Mouse (Mus musculus) A20 (cell line): ENCODE measurements at regions not wholly inside any gene's neighbourhood (a gene's known extent, or its start where the extent isn't known, plus 50 kb on each side); places are given as distances from the start of the nearest gene placed in this dataset.

Experiments used
- DNase-seq: peaks from one replicate; pipeline ENCODE4 v3.0.0-alpha.2; 2011; ENCODE audit warnings: low read depth, low spot score

DNA sequence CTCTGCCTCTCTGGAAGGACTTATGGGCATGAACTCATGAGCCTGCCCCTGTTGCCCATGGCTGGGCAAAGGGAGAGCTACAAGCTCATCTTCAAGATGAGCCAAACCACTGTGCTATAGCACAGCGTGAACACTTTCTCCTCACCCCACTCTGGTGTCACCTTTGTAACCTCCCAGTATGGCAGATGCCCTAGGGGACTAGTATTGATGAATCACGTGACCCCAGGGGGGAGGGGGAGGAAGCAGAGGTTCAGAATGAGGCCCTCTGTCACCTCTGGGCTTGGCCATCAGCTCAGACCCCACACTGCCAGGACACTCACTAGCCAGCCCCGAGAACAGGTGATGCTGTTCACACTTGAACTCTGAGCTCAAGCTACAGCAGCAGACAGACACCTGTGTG lies 421.9 kb downstream of the Ptpru start:
- no peak for DNase-seq

- no peak for DNase-seq
These were observed 420.8 kb downstream of the Ptpru start for GRCm38 (mm10) chr4:131417159-131417748.

DNA sequence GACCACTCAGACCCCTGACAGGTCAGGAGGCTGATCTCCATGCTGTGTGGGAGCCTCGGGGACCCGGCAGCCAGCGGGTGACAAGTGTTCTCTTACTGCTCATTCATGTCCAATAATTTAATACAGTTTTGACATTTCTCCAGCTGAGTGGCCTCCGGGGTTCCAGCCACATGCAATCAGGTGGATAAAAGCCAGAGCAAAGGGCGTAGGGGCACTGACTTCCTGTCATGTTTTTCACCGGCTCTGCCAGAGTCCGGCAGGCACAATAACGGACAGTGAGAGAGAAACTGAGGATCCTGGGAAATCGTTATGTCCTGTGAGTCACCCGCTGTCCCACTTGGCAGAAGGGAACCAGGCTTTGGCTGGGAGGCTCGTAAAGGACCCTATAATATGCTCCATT lies 412.8 kb downstream of the Ptpru start:
- no peak for DNase-seq

GRCm38 (mm10) chr4:131427871-131428270 lies 410.2 kb downstream of the Ptpru start:
- DNase-seq: no peak

DNA sequence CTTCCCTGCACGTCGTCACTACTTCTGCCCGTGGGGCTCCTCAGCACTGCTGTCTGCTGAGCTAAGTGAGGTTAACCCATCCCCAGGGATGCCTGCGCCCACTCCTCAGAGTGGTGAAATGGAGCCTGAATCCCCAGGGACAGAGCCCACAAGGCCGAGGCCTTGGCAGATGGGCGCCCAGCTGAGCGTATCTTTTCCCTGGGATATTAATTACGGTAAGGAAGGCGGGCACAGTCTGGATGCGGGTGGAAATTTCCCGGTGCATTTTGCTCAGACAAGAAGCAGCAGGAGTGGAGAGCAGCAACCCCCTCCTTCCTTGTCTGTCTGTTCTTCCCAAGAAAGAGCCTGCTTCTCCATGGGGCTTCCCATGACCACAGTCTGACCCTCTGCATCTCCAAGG lies 408.7 kb downstream of the Ptpru start:
- no peak for DNase-seq

GRCm38 (mm10) chr4:131430420-131430819 lies 407.7 kb downstream of the Ptpru start:
- DNase-seq: no peak

- DNase-seq: peak; percentile 72
These were observed 406.9 kb downstream of the Ptpru start for GRCm38 (mm10) chr4:131431188-131431587.

- no peak for DNase-seq
These were observed 405.4 kb downstream of the Ptpru start for GRCm38 (mm10) chr4:131432591-131433177.

GRCm38 (mm10) chr4:131435222-131435621 lies 402.9 kb downstream of the Ptpru start:
- DNase-seq: no peak

DNA sequence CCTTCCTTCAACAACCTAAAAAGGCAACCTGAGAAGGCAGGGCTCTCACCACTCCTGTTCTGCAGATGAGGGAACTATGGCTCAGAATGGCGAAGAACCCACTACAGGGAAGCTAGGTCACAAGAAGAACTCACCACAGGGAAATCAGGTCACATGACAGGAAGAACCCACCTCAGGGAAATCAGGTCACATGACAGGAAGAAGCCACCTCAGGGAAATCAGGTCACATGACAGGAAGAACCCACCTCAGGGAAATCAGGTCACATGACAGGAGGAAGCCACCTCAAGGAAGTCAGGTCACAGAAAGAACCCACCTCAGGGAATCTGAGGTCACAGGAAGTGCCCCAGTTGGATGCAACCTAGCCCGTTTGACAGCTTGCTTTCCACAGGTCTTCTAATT lies 399.7 kb downstream of the Ptpru start:
- DNase-seq: peak; percentile 23

- no peak for DNase-seq
These were observed 399.2 kb downstream of the Ptpru start for GRCm38 (mm10) chr4:131438883-131439282.

DNA sequence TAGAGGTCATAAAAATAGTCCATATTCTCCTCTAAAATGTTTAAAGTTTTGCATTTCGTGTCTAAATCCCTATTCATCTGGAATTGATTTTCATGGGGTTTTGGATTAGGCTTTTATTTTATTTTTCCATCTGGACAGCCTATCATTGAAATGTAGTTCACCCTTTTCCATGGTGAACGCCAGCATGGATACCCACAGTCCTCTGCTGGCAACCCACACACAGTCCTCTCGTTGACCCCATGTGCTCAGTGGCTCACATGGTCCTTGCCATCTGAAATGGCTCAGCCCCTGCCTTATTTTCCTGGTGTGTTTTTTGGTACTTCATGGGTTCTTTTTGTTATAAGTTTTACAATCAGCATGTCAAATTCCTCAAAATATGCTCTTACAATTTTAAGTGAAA lies 397.2 kb downstream of the Ptpru start:
- no peak for DNase-seq

GRCm38 (mm10) chr4:131443518-131443917 lies 394.6 kb downstream of the Ptpru start:
- peak; percentile 78 for DNase-seq

DNA sequence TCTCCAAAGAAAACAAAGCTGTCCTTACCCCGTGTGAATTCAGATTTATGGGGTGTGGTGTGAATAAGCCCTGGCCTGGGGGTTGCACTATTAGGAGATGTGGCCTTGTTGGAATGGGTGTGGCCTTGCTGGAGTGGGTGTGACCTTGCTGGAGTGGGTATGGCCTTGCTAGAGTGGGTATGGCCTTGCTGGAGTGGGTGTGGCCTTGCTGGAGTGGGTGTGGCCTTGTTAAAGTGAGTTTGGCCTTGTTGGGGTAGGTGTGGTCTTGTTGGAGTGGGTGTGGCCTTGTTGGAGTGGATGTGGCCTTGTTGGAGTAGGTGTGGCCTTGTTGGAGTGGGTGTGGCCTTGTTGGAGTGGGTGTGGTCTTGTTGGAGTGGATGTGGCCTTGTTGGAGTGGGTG lies 387.8 kb downstream of the Ptpru start:
- peak; percentile 25 for DNase-seq

DNA sequence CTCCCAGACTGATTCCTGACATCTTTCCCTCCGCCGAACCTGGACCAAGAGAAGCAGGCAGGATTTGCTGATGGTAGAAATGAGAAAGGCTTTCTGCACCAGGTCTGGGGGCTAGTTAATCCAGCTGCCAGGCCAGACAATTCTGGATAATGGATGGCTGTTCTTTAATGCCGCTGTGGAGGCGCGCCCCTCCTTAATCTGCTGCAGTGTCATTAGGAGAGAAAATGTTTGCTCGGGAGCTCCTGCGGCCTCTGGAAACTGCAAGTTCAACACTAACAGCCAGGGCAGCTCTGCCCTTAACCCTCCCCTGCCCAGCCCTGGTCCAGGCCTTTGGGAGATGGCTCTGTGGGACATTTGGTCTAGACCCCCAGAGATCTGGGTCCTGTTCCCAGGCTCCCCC lies 380.5 kb downstream of the Ptpru start:
- DNase-seq: no peak

DNA sequence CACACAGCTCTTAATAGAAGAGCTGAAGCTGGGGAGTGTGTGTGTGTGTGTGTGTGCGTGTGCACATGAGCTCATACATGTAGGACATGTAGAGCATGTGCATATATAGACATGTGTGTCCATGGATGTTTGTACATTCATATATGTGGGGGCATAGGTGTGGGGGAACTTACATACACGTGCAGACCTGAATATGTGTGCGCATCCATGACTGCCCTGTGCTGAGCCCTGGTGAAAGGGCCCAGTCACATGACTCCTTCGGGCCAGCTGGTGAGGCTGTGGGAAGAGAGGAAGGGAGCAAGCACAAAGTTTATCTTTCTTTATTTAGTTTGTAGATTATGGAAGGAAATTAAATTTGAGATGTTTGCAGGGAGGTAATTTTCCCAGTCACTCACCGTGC lies 378.3 kb downstream of the Ptpru start:
- DNase-seq: no peak

GRCm38 (mm10) chr4:131461312-131461711 lies 376.8 kb downstream of the Ptpru start:
- DNase-seq: no peak

- DNase-seq: no peak
These were observed 376.4 kb downstream of the Ptpru start for GRCm38 (mm10) chr4:131461728-131462127.

GRCm38 (mm10) chr4:131475023-131475422 lies 363.1 kb downstream of the Ptpru start:
- DNase-seq: no peak

DNA sequence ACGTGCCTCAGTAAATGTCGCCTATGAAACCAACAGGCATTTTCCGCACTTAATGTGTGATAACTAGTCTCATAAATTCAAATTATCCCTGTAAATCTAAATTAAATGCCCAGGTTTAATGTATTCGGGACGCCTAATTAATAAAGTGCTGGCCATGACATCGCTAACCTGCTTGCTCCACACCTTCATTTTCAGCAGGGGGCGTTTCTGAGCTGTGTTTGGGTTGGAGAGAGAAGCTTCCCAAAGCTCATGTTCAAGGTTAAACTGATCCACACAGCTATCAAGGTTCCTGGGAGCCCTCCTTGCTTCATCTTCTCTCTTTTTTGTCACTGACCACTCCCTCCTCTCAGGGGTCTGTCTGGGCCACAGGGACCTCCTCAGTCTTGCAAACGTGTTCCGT lies 359.2 kb downstream of the Ptpru start:
- peak; percentile 19 for DNase-seq

DNA sequence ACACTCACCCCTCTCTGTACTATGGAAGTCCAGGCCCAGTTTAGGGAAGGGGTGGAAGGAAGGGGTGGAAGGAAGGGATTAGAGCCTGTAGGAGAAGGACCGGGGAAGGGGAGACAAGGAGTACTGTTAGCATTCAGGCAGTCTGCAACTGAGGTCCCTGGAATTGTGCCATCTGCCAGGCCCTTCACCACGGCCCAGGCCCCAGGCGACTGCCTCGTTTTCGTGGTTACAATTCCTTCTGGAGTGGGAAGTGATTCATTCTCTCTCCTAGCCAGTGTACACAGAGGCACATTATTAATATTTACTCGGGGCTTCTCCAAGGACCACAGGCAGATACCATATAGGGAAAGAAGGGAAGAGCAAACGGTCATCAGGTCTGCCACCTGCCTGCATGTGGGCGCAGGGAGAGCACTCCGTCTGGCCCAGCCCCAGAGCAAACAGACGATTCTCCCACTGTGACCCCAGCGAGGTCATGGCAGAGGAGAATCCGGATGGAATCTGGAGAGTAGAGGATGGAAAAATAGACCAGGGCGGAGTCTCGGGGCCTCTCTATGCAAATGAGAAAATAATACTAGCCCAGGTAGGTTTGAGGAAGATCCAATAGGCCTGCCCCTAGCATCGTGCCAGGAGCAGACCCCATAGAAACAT lies 354.0 kb downstream of the Ptpru start:
- no peak for DNase-seq

DNA sequence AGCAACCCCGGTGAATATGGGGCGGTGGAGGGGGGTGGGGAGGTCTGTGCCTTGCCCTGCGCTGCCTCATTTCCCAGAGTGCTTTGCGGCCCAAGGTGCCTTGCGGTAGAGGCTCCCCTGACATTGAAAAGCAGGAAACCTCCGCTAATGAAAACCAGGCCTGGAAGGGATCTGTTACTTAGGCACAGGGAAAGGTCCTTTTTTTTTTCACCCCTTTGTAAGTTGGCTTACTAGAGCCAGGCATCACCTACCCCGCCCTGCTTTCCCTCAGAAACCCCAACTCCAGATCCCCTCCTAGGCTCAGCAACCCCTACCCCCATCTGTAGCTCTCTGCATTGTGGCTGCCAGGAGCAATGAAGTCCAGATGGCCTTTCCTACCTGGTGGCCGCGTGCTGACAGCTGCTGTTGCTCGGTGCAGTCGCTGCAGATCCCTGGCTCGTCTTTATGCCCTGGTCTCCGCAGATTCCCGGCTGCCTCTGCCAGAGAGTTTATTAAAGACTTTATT lies 353.4 kb downstream of the Ptpru start:
- no peak for DNase-seq
